Mouse (Mus musculus) lung, embryonic 15.5 days (tissue): Measurements from ENCODE around the gene Tmem229a. TPM values are rescaled to one million over a fixed set of nuclear protein-coding genes. Genes with fewer than 3 reads are reported as not detected.

Experiments used
- ATAC-seq: fragments of 200-750 bp; cut with Nextera tagmentation; 2 replicates; pipeline ENCODE4 v1.8.0; 2017; ENCODE audit warnings: moderate number of reproducible peaks, borderline replicate concordance; ENCODE audit not compliant: low FRiP score, low TSS enrichment; ENCODE audit errors: extremely low read depth
- H3K27ac ChIP-seq: fragments of 300-500 bp; sonication (generic); 2 replicates; pipeline ENCODE4 v1.5.1; 2015; ENCODE audit warnings: moderate library complexity, mild to moderate bottlenecking, inconsistent platforms
- H3K27me3 ChIP-seq: fragments of 300-500 bp; sonication (generic); 2 replicates; pipeline ENCODE4 v1.6.1; 2015; ENCODE audit warnings: inconsistent platforms
- H3K36me3 ChIP-seq: fragments of 300-500 bp; sonication (generic); 2 replicates; pipeline ENCODE4 v1.6.1; 2015; ENCODE audit warnings: inconsistent platforms
- H3K4me1 ChIP-seq: fragments of 300-500 bp; sonication (generic); 2 replicates; pipeline ENCODE4 v1.6.1; 2015; ENCODE audit warnings: inconsistent platforms
- H3K4me2 ChIP-seq: fragments of 300-500 bp; sonication (generic); 2 replicates; pipeline ENCODE4 v1.6.1; 2015; ENCODE audit warnings: inconsistent platforms, mild to moderate bottlenecking, moderate library complexity
- H3K4me3 ChIP-seq: fragments of 300-500 bp; sonication (generic); 2 replicates; pipeline ENCODE4 v1.5.1; 2015; ENCODE audit warnings: mild to moderate bottlenecking, inconsistent platforms
- H3K9ac ChIP-seq: fragments of 300-500 bp; sonication (generic); 2 replicates; pipeline ENCODE4 v1.6.1; 2015; ENCODE audit warnings: inconsistent platforms
- H3K9me3 ChIP-seq: fragments of 300-500 bp; sonication (generic); 2 replicates; pipeline ENCODE4 v1.6.1; 2016; ENCODE audit warnings: inconsistent platforms
- WGBS: fragments of 180-500 bp; shearing (Covaris S2); methylation state at CpG from one replicate; pipeline ENCODE4 v1.1.7; 2015; 5-methylcytosine and 5-hydroxymethylcytosine counted together
- polyA plus RNA-seq: library from polyadenylated mRNA; unstranded; fragments of >200 nt; fragmentation: Nextera tagmentation; extraction: Ambion mirVana; gene quantifications from 2 replicates; pipeline ENCODE4 v1.2.1, GENCODE M21; 2015

The Tmem229a gene
- 0.12 and 0.23 TPM in 2 replicates for polyA plus RNA-seq

GRCm38 (mm10) chr6:24955946-24956585 is at the start of gene Tmem229a:
TSS of gene Tmem229a (minus strand) at chr6:24956297.
- Histone ChIP-seq H3K27me3 (peaks cover 29% of the 10 kb centered on the region), H3K9me3 (no peaks in the 10 kb centered on the region), H3K27ac (no peak within 1 kb of the TSS), H3K9ac (peak within 1 kb of the TSS; percentile 27), H3K36me3 (no peaks in the 10 kb centered on the region), H3K4me2 (peak within 1 kb of the TSS; percentile 98), H3K4me1 (peaks cover 13% of the 10 kb centered on the region; the same call in 1 of the 2 replicates), H3K4me3 (peak within 1 kb of the TSS; percentile 49)
- peak; percentile 77 for ATAC-seq
- WGBS = 6% methylated on average over 24 of the region's 46 CpGs

- H3K9ac ChIP-seq = no peak overlapping the region
- H3K27me3 ChIP-seq = no peaks in the 10 kb centered on the region
- no peak overlapping the region for H3K27ac ChIP-seq
- WGBS = 56% methylated on average over 2 of the region's 2 CpGs
- H3K4me1 ChIP-seq = no peaks in the 10 kb centered on the region
- no peaks in the 10 kb centered on the region for H3K36me3 ChIP-seq
- no peak overlapping the region for H3K4me2 ChIP-seq
- no peaks in the 10 kb centered on the region for H3K9me3 ChIP-seq
- no peak for ATAC-seq
- H3K4me3 ChIP-seq = no peak overlapping the region
These were observed 37.7 kb upstream of the Tmem229a start for GRCm38 (mm10) chr6:24993754-24994153.

GRCm38 (mm10) chr6:24989836-24990235 is 33.7 kb upstream of the Tmem229a start:
- ATAC-seq = no peak

GRCm38 (mm10) chr6:24976176-24976575 is 20.1 kb upstream of the Tmem229a start:
- no peak overlapping the region for H3K4me3 ChIP-seq
- no peaks in the 10 kb centered on the region for H3K4me1 ChIP-seq
- WGBS = 84% methylated on average over 2 of the region's 2 CpGs
- no peak overlapping the region for H3K9ac ChIP-seq
- no peak overlapping the region for H3K27ac ChIP-seq
- ATAC-seq = no peak
- H3K36me3 ChIP-seq = no peaks in the 10 kb centered on the region
- H3K27me3 ChIP-seq = no peaks in the 10 kb centered on the region
- H3K9me3 ChIP-seq = no peaks in the 10 kb centered on the region
- H3K4me2 ChIP-seq = no peak overlapping the region

More at GRCm38 (mm10) chr6:24989836-24990235, 33.7 kb upstream of the Tmem229a start:
- Histone ChIP-seq H3K9ac (no peak overlapping the region), H3K36me3 (no peaks in the 10 kb centered on the region), H3K27me3 (no peaks in the 10 kb centered on the region), H3K4me3 (no peak overlapping the region), H3K27ac (no peak overlapping the region), H3K4me1 (no peaks in the 10 kb centered on the region), H3K9me3 (no peaks in the 10 kb centered on the region), H3K4me2 (no peak overlapping the region)

- Histone ChIP-seq H3K9me3 (no peaks in the 10 kb centered on the region), H3K4me2 (no peak overlapping the region), H3K4me1 (no peaks in the 10 kb centered on the region), H3K4me3 (no peak overlapping the region), H3K27me3 (no peaks in the 10 kb centered on the region), H3K36me3 (no peaks in the 10 kb centered on the region), H3K27ac (no peak overlapping the region), H3K9ac (no peak overlapping the region)
- ATAC-seq = no peak
- 81% methylated on average over 3 of the region's 3 CpGs for WGBS
These were observed 12.6 kb upstream of the Tmem229a start for GRCm38 (mm10) chr6:24968471-24969223.

- no peaks in the 10 kb centered on the region for H3K9me3 ChIP-seq
These were observed 11.6 kb upstream of the Tmem229a start for GRCm38 (mm10) chr6:24967726-24968125.

GRCm38 (mm10) chr6:24966010-24966682 is 10.0 kb upstream of the Tmem229a start:
- Histone ChIP-seq H3K9ac (no peak overlapping the region), H3K36me3 (no peaks in the 10 kb centered on the region), H3K4me3 (no peak overlapping the region), H3K9me3 (no peaks in the 10 kb centered on the region), H3K27me3 (no peaks in the 10 kb centered on the region), H3K4me1 (no peaks in the 10 kb centered on the region), H3K27ac (no peak overlapping the region), H3K4me2 (no peak overlapping the region)
- ATAC-seq = no peak; the same call in 1 of the 2 replicates
- 55% methylated on average over 2 of the region's 2 CpGs for WGBS

More at GRCm38 (mm10) chr6:24967726-24968125, 11.6 kb upstream of the Tmem229a start:
- no peak for ATAC-seq
- Histone ChIP-seq H3K27ac (no peak overlapping the region), H3K27me3 (no peaks in the 10 kb centered on the region), H3K36me3 (no peaks in the 10 kb centered on the region), H3K9ac (no peak overlapping the region), H3K4me1 (no peaks in the 10 kb centered on the region), H3K4me2 (no peak overlapping the region), H3K4me3 (no peak overlapping the region)
- WGBS = 89% methylated on average over 7 of the region's 7 CpGs

GRCm38 (mm10) chr6:24963754-24964153 is 7.7 kb upstream of the Tmem229a start:
- Histone ChIP-seq H3K4me1 (no peaks in the 10 kb centered on the region), H3K4me2 (no peak overlapping the region), H3K36me3 (no peaks in the 10 kb centered on the region), H3K9me3 (no peaks in the 10 kb centered on the region), H3K4me3 (no peak overlapping the region), H3K27ac (no peak overlapping the region), H3K9ac (no peak overlapping the region), H3K27me3 (no peaks in the 10 kb centered on the region)
- 71% methylated on average over 5 of the region's 5 CpGs for WGBS
- no peak for ATAC-seq

- Histone ChIP-seq H3K4me2 (peak overlapping the region; percentile 98), H3K4me3 (peak overlapping the region; percentile 49), H3K9me3 (no peaks in the 10 kb centered on the region), H3K9ac (no peak overlapping the region), H3K27me3 (peaks cover 29% of the 10 kb centered on the region), H3K4me1 (peaks cover 13% of the 10 kb centered on the region; the same call in 1 of the 2 replicates), H3K27ac (no peak overlapping the region), H3K36me3 (no peaks in the 10 kb centered on the region)
- ATAC-seq = no peak; the same call in 1 of the 2 replicates
- 19% methylated on average over 5 of the region's 5 CpGs for WGBS
These were observed 483 bp upstream of the Tmem229a start for GRCm38 (mm10) chr6:24956586-24956973.

- ATAC-seq = peak; percentile 72
- H3K27me3 ChIP-seq = peaks cover 29% of the 10 kb centered on the region
- H3K36me3 ChIP-seq = no peaks in the 10 kb centered on the region
- H3K4me1 ChIP-seq = peaks cover 13% of the 10 kb centered on the region; the same call in 1 of the 2 replicates
- no peak overlapping the region for H3K27ac ChIP-seq
- no peaks in the 10 kb centered on the region for H3K9me3 ChIP-seq
- WGBS = 1% methylated on average over 91 of the region's 91 CpGs
- H3K4me2 ChIP-seq = peak overlapping the region; percentile 98
- H3K9ac ChIP-seq = peak overlapping the region; percentile 27
- peak overlapping the region; percentile 49 for H3K4me3 ChIP-seq
These were observed 759 bp downstream of the Tmem229a start for GRCm38 (mm10) chr6:24955131-24955945.

- no peak overlapping the region for H3K4me3 ChIP-seq
- ATAC-seq = no peak
- no peak overlapping the region for H3K9ac ChIP-seq
- WGBS = 68% methylated on average over 5 of the region's 5 CpGs
- no peak overlapping the region for H3K27ac ChIP-seq
- H3K36me3 ChIP-seq = no peaks in the 10 kb centered on the region
- H3K27me3 ChIP-seq = peaks cover 29% of the 10 kb centered on the region
- peaks cover 13% of the 10 kb centered on the region; the same call in 1 of the 2 replicates for H3K4me1 ChIP-seq
- H3K9me3 ChIP-seq = no peaks in the 10 kb centered on the region
- H3K4me2 ChIP-seq = no peak overlapping the region
These were observed 2.0 kb downstream of the Tmem229a start for GRCm38 (mm10) chr6:24954126-24954525.
